Mouse (Mus musculus) small intestine, adult 2 months (tissue): Measurements from ENCODE around the gene Rwdd3.

ENCODE experiments used
- CTCF ChIP-seq: fragments of 200-500 bp; IDR thresholded peaks from 2 replicates; pipeline ENCODE4 v1.5.1; 2012; ENCODE audit warnings: low read depth, mild to moderate bottlenecking, control low read depth, inconsistent platforms, low read length, moderate library complexity, mixed read lengths; ENCODE audit not compliant: insufficient replicate concordance, insufficient read length; ENCODE audit errors: extremely low read depth
- POLR2A ChIP-seq: fragments of 200-500 bp; IDR thresholded peaks from 2 replicates; pipeline ENCODE4 v1.6.1; 2012; ENCODE audit warnings: low read depth, mild to moderate bottlenecking, control low read depth, inconsistent platforms, low read length, moderate library complexity

DNA sequence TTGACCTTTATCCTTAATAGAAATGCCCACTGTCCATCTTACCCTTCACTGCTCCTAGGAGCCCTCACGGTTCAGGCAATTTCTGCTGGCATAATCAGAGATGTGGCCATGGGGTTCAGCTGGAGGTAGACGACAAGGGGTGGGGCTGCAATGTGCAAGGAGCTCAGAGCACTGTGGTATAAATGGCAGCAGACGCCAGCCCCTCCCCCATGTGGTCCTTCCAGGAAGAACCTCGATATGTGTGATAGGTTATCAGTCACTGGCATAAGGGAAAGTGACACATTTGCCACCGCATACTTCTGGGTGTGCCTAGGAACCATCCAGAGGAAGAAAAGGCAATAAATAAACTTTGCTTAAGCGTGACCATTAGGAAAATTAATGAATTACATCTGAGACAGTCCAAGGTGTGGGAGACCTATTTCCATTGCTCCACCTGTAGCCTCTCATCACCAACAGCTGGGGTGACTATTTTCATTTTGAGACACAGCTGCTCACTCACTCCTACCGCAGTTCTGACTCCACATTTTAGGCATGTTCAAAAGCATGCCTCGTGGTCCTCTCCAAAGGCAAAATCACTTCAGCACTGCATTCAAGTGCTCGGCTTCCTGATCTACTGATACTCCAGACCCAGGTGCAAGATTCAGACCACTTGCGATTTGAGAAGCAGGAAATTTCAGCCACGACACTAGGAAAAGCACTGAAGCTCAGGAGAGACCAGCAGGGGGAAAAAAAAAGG is 29.7 kb upstream of the Rwdd3 start:
- TF ChIP-seq CTCF (no peak), POLR2A (no peak)
